Mouse (Mus musculus) small intestine, adult 2 months (tissue): Measurements from ENCODE around the gene Mycn.

ENCODE experiments used
- CTCF ChIP-seq: fragments of 200-500 bp; IDR thresholded peaks from 2 replicates; pipeline ENCODE4 v1.5.1; 2012; ENCODE audit warnings: low read depth, mild to moderate bottlenecking, control low read depth, inconsistent platforms, low read length, moderate library complexity, mixed read lengths; ENCODE audit not compliant: insufficient replicate concordance, insufficient read length; ENCODE audit errors: extremely low read depth
- POLR2A ChIP-seq: fragments of 200-500 bp; IDR thresholded peaks from 2 replicates; pipeline ENCODE4 v1.6.1; 2012; ENCODE audit warnings: low read depth, mild to moderate bottlenecking, control low read depth, inconsistent platforms, low read length, moderate library complexity

GRCm38 (mm10) chr12:12920166-12921157 is 21.3 kb downstream of the Mycn start:
- TF ChIP-seq POLR2A (no peak), CTCF (no peak)
